Mouse (Mus musculus): ENCODE measurements around the gene Cped1.
"Not testable (repeated sequence)": the region's sequence is repeated elsewhere in the genome, so short reads cannot be mapped to it uniquely, and the experiment has no call there.

Gene Cped1

GRCm38 (mm10) chr6:22086056-22086455, 100.3 kb downstream of the Cped1 start:
- no peak for DNase-seq (ENCODE audit: low spot score)

GRCm38 (mm10) chr6:22088346-22089064, 102.8 kb downstream of the Cped1 start:
- peak; percentile 41 for DNase-seq (ENCODE audit: low spot score)

GRCm38 (mm10) chr6:22091773-22092172, 106.1 kb downstream of the Cped1 start:
- no peak for DNase-seq (ENCODE audit: low spot score)

GRCm38 (mm10) chr6:22093792-22094191, 108.1 kb downstream of the Cped1 start:
- no peak for DNase-seq (ENCODE audit: low spot score)

GRCm38 (mm10) chr6:22097709-22098108, 112.0 kb downstream of the Cped1 start:
- peak; percentile 29 for DNase-seq (ENCODE audit: low spot score)

- DNase-seq (ENCODE audit: low spot score), result no peak
Observed at GRCm38 (mm10) chr6:22099832-22100231, 114.1 kb downstream of the Cped1 start.

GRCm38 (mm10) chr6:22101939-22102338, 116.2 kb downstream of the Cped1 start:
- DNase-seq (ENCODE audit: low spot score), result no peak

- no peak for DNase-seq (ENCODE audit: low spot score)
Observed at GRCm38 (mm10) chr6:22102752-22103151, 117.0 kb downstream of the Cped1 start.

- DNase-seq (ENCODE audit: low spot score), result no peak
Observed at GRCm38 (mm10) chr6:22103713-22104112, 118.0 kb downstream of the Cped1 start.

- no peak for DNase-seq (ENCODE audit: low spot score)
Observed at GRCm38 (mm10) chr6:22104211-22104610, 118.5 kb downstream of the Cped1 start.

- DNase-seq (ENCODE audit: low spot score), result no peak
Observed at GRCm38 (mm10) chr6:22114079-22114478, 128.4 kb downstream of the Cped1 start.

- no peak for DNase-seq (ENCODE audit: low spot score)
Observed at GRCm38 (mm10) chr6:22116679-22117078, 131.0 kb downstream of the Cped1 start.

GRCm38 (mm10) chr6:22122080-22122479, 136.4 kb downstream of the Cped1 start:
- DNase-seq (ENCODE audit: low spot score), result peak; percentile 23

GRCm38 (mm10) chr6:22122693-22123092, 137.0 kb downstream of the Cped1 start:
- no peak for DNase-seq (ENCODE audit: low spot score)

- DNase-seq (ENCODE audit: low spot score), result no peak
Observed at GRCm38 (mm10) chr6:22123332-22123731, 137.6 kb downstream of the Cped1 start.

GRCm38 (mm10) chr6:22124575-22125330, 139.0 kb downstream of the Cped1 start:
- DNase-seq (ENCODE audit: low spot score), result not testable (repeated sequence)

- DNase-seq (ENCODE audit: low spot score), result no peak
Observed at GRCm38 (mm10) chr6:22135038-22135631, 149.4 kb downstream of the Cped1 start.

- DNase-seq (ENCODE audit: low spot score), result no peak
Observed at GRCm38 (mm10) chr6:22136805-22137204, 151.1 kb downstream of the Cped1 start.

GRCm38 (mm10) chr6:22140786-22141185, 155.1 kb downstream of the Cped1 start:
- DNase-seq (ENCODE audit: low spot score), result no peak

- no peak for DNase-seq (ENCODE audit: low spot score)
Observed at GRCm38 (mm10) chr6:22147236-22147635, 161.5 kb downstream of the Cped1 start.

GRCm38 (mm10) chr6:22148511-22148910, 162.8 kb downstream of the Cped1 start:
- no peak for DNase-seq (ENCODE audit: low spot score)

GRCm38 (mm10) chr6:22157461-22157860, 171.7 kb downstream of the Cped1 start:
- no peak for DNase-seq (ENCODE audit: low spot score)

- DNase-seq (ENCODE audit: low spot score), result no peak
Observed at GRCm38 (mm10) chr6:22161944-22162343, 176.2 kb downstream of the Cped1 start.

Measured in ovary, postnatal 14 days (tissue).